Comparison of ENCODE assay signal across 17 mouse cellular contexts in genomic region chr2:173270601-173271248, GRCm38 (mm10). TPM values are rescaled to one million over a fixed set of nuclear protein-coding genes. Genes with fewer than 3 reads are reported as not detected.
"Had no signal": no experiment of that assay in that cellular context is flagged by ENCODE, and none has a peak within 500 bp of the region (broad histone marks: within the 10 kb centered on the region; RNA-seq: fewer than 3 reads in every experiment).

No protein-coding gene starts in this region.

- H3K27ac ChIP-seq: kidney, postnatal 0 days; limb, embryonic 15.5 days; liver, embryonic 12.5 days; midbrain, embryonic 13.5 days; neural tube, embryonic 12.5 days had no signal

- H3K4me1 ChIP-seq: liver, embryonic 12.5 days had no signal

- H3K4me2 ChIP-seq: liver, embryonic 12.5 days; lung, embryonic 14.5 days; midbrain, embryonic 13.5 days had no signal

- H3K4me3 ChIP-seq: limb, embryonic 15.5 days; liver, embryonic 12.5 days; midbrain, embryonic 13.5 days; neural tube, embryonic 12.5 days had no signal

- ATAC-seq: liver, embryonic 12.5 days; midbrain, embryonic 13.5 days had no signal

- H3K9me3 ChIP-seq: limb, embryonic 15.5 days; liver, embryonic 12.5 days; midbrain, embryonic 13.5 days; neural tube, embryonic 12.5 days had no signal

- H3K27me3 ChIP-seq: limb, embryonic 15.5 days; midbrain, embryonic 13.5 days; neural tube, embryonic 12.5 days had no signal

- H3K36me3 ChIP-seq: limb, embryonic 15.5 days; liver, embryonic 12.5 days; midbrain, embryonic 13.5 days; neural tube, embryonic 12.5 days had no signal

- DNase-seq: kidney, adult 11 months; kidney, adult 9 months; kidney, postnatal 36 days; layer of hippocampus, adult 9-11 months; layer of hippocampus, postnatal 36 days; lung, embryonic 14.5 days; lung, postnatal 14 days; right cerebral cortex, postnatal 14 days; thymus, adult 2 months had no signal

- H3K9ac ChIP-seq: limb, embryonic 15.5 days; liver, embryonic 12.5 days; lung, embryonic 14.5 days; midbrain, embryonic 13.5 days had no signal

RNA-seq across cellular contexts. Expression of gene Zbp1, which starts 52.0 kb away (rescaled TPM):
- total RNA-seq: left cerebral cortex, postnatal 25 days; midbrain, postnatal 0 days had no signal
- polyA plus RNA-seq: limb, embryonic 11.5 days had no signal
